Mouse (Mus musculus): Measurements from ENCODE around the gene Idua. TPM values are rescaled to one million over a fixed set of nuclear protein-coding genes. Genes with fewer than 3 reads are reported as not detected.
A peak's percentile ranks its signal among the peaks of the same experiment; 100 is the strongest.

Idua gene
- polyA plus RNA-seq, 1 experiment from 2014 or later, result 4.2 TPM

GRCm38 (mm10) chr5:108655891-108656650 is 4.1 kb upstream of the Idua start:
- H3K9me3 ChIP-seq (replicated peaks), result no peaks in the 10 kb centered on the region
- H3K36me3 ChIP-seq (replicated peaks), result peaks cover 51% of the 10 kb centered on the region
- no peak overlapping the region for H3K4me2 ChIP-seq
- no peak overlapping the region for H3K4me3 ChIP-seq (replicated peaks)
- H3K4me1 ChIP-seq (replicated peaks), result peaks cover 26% of the 10 kb centered on the region
- ATAC-seq (ENCODE audit: insufficient read depth), result no peak
- H3K27ac ChIP-seq (replicated peaks), result no peak overlapping the region
- H3K9ac ChIP-seq, result no peak overlapping the region
- 83% methylated on average over 15 of the region's 15 CpGs for WGBS (ENCODE audit: insufficient replicate concordance)
- H3K27me3 ChIP-seq, result no peaks in the 10 kb centered on the region

- H3K27ac ChIP-seq (replicated peaks), result no peak overlapping the region
- 70% methylated on average over 5 of the region's 5 CpGs for WGBS (ENCODE audit: insufficient replicate concordance)
- no peak overlapping the region for H3K9ac ChIP-seq
- H3K36me3 ChIP-seq (replicated peaks), result peaks cover 47% of the 10 kb centered on the region
- H3K9me3 ChIP-seq (replicated peaks), result no peaks in the 10 kb centered on the region
- no peak overlapping the region for H3K4me2 ChIP-seq
- H3K4me1 ChIP-seq (replicated peaks), result peaks cover 28% of the 10 kb centered on the region
- H3K4me3 ChIP-seq (replicated peaks), result no peak overlapping the region
- no peak for ATAC-seq (ENCODE audit: insufficient read depth)
- H3K27me3 ChIP-seq, result no peaks in the 10 kb centered on the region
Observed at GRCm38 (mm10) chr5:108657406-108657805, 2.7 kb upstream of the Idua start.

GRCm38 (mm10) chr5:108658611-108659010 is 1.5 kb upstream of the Idua start:
- Histone ChIP-seq H3K4me3 (replicated peaks) (no peak overlapping the region), H3K4me1 (replicated peaks) (peaks cover 28% of the 10 kb centered on the region), H3K36me3 (replicated peaks) (peaks cover 35% of the 10 kb centered on the region), H3K9me3 (replicated peaks) (no peaks in the 10 kb centered on the region), H3K4me2 (no peak overlapping the region), H3K27ac (replicated peaks) (no peak overlapping the region), H3K9ac (no peak overlapping the region), H3K27me3 (0 out of 2 replicates have a peak, but pooled peaks cover 4% of the 10 kb centered on the region)
- ATAC-seq (ENCODE audit: insufficient read depth), result no peak
- WGBS (ENCODE audit: insufficient replicate concordance), result 77% methylated on average over 1 of the region's 1 CpGs

GRCm38 (mm10) chr5:108660632-108661268 is 619 bp downstream of the Idua start:
- H3K4me3 ChIP-seq (replicated peaks), result peak overlapping the region; percentile 69
- no peaks in the 10 kb centered on the region for H3K9me3 ChIP-seq (replicated peaks)
- ATAC-seq (ENCODE audit: insufficient read depth), result peak; percentile 99
- peaks cover 28% of the 10 kb centered on the region for H3K4me1 ChIP-seq (replicated peaks)
- peak overlapping the region; percentile 81 for H3K9ac ChIP-seq
- H3K36me3 ChIP-seq (replicated peaks), result peaks cover 13% of the 10 kb centered on the region
- 13% methylated on average over 36 of the region's 36 CpGs for WGBS (ENCODE audit: insufficient replicate concordance)
- peak overlapping the region; percentile 85 for H3K4me2 ChIP-seq
- H3K27me3 ChIP-seq, result peaks cover 15% of the 10 kb centered on the region
- peak overlapping the region; percentile 70 for H3K27ac ChIP-seq (replicated peaks)

- Histone ChIP-seq H3K4me1 (replicated peaks) (peaks cover 28% of the 10 kb centered on the region), H3K9me3 (replicated peaks) (no peaks in the 10 kb centered on the region), H3K4me3 (replicated peaks) (no peak overlapping the region), H3K36me3 (replicated peaks) (0 out of 2 replicates have a peak, but pooled peaks cover 2% of the 10 kb centered on the region), H3K27me3 (peaks cover 15% of the 10 kb centered on the region), H3K9ac (no peak overlapping the region), H3K27ac (replicated peaks) (no peak overlapping the region), H3K4me2 (no peak overlapping the region)
- ATAC-seq (ENCODE audit: insufficient read depth), result no peak
- 62% methylated on average over 4 of the region's 4 CpGs for WGBS (ENCODE audit: insufficient replicate concordance)
Observed at GRCm38 (mm10) chr5:108662772-108663171, 2.6 kb downstream of the Idua start.

- WGBS (ENCODE audit: insufficient replicate concordance), result 26% methylated on average over 3 of the region's 3 CpGs
- ATAC-seq (ENCODE audit: insufficient read depth), result no peak
- H3K36me3 ChIP-seq (replicated peaks), result no peaks in the 10 kb centered on the region
Observed at GRCm38 (mm10) chr5:108665066-108665465, 4.9 kb downstream of the Idua start.

GRCm38 (mm10) chr5:108667370-108667769 is 7.2 kb downstream of the Idua start:
- H3K4me2 ChIP-seq, result no peak overlapping the region
- H3K27me3 ChIP-seq, result peaks cover 15% of the 10 kb centered on the region
- 65% methylated on average over 2 of the region's 2 CpGs for WGBS (ENCODE audit: insufficient replicate concordance)
- peaks cover 20% of the 10 kb centered on the region for H3K36me3 ChIP-seq (replicated peaks)
- H3K4me1 ChIP-seq (replicated peaks), result peaks cover 43% of the 10 kb centered on the region
- no peaks in the 10 kb centered on the region for H3K9me3 ChIP-seq (replicated peaks)
- H3K4me3 ChIP-seq (replicated peaks), result no peak overlapping the region
- H3K9ac ChIP-seq, result no peak overlapping the region
- no peak for ATAC-seq (ENCODE audit: insufficient read depth)
- no peak overlapping the region for H3K27ac ChIP-seq (replicated peaks)

More at GRCm38 (mm10) chr5:108665066-108665465, 4.9 kb downstream of the Idua start:
- Histone ChIP-seq H3K9ac (no peak overlapping the region), H3K4me1 (replicated peaks) (peaks cover 30% of the 10 kb centered on the region), H3K9me3 (replicated peaks) (no peaks in the 10 kb centered on the region), H3K4me3 (replicated peaks) (no peak overlapping the region), H3K4me2 (no peak overlapping the region), H3K27ac (replicated peaks) (no peak overlapping the region), H3K27me3 (peaks cover 15% of the 10 kb centered on the region)

- H3K27me3 ChIP-seq, result peaks cover 10% of the 10 kb centered on the region
- H3K4me3 ChIP-seq (replicated peaks), result peak overlapping the region; percentile 68
- peak overlapping the region; percentile 88 for H3K4me2 ChIP-seq
- no peak for ATAC-seq (ENCODE audit: insufficient read depth)
- no peaks in the 10 kb centered on the region for H3K9me3 ChIP-seq (replicated peaks)
- H3K36me3 ChIP-seq (replicated peaks), result peaks cover 31% of the 10 kb centered on the region
- H3K4me1 ChIP-seq (replicated peaks), result peaks cover 54% of the 10 kb centered on the region
- peak overlapping the region; percentile 74 for H3K9ac ChIP-seq
- WGBS (ENCODE audit: insufficient replicate concordance), result 10% methylated on average over 3 of the region's 3 CpGs
- H3K27ac ChIP-seq (replicated peaks), result peak overlapping the region; percentile 90
Observed at GRCm38 (mm10) chr5:108668387-108668932, 8.3 kb downstream of the Idua start.

- peaks cover 35% of the 10 kb centered on the region for H3K36me3 ChIP-seq (replicated peaks)
- peak within 1 kb of the TSS; percentile 90 for H3K27ac ChIP-seq (replicated peaks)
- H3K4me3 ChIP-seq (replicated peaks), result peak within 1 kb of the TSS; percentile 68
- ATAC-seq (ENCODE audit: insufficient read depth), result peak; percentile 78
- peaks cover 8% of the 10 kb centered on the region for H3K27me3 ChIP-seq
- H3K4me2 ChIP-seq, result peak within 1 kb of the TSS; percentile 88
- WGBS (ENCODE audit: insufficient replicate concordance), result 4% methylated on average over 43 of the region's 43 CpGs
- H3K9ac ChIP-seq, result peak within 1 kb of the TSS; percentile 74
- H3K9me3 ChIP-seq (replicated peaks), result no peaks in the 10 kb centered on the region
- H3K4me1 ChIP-seq (replicated peaks), result peaks cover 61% of the 10 kb centered on the region
Observed at GRCm38 (mm10) chr5:108668977-108669936, 9.1 kb downstream of the Idua start, which contains the start of gene Dgkq. TSS of gene Dgkq (minus strand) at chr5:108669672.

- H3K27ac ChIP-seq (replicated peaks), result peak overlapping the region; percentile 90
- H3K9me3 ChIP-seq (replicated peaks), result no peaks in the 10 kb centered on the region
- peak overlapping the region; percentile 68 for H3K4me3 ChIP-seq (replicated peaks)
- H3K4me2 ChIP-seq, result peak overlapping the region; percentile 88
- peaks cover 2% of the 10 kb centered on the region; the same call in 1 of the 2 replicates for H3K27me3 ChIP-seq
- H3K36me3 ChIP-seq (replicated peaks), result peaks cover 35% of the 10 kb centered on the region
- H3K4me1 ChIP-seq (replicated peaks), result peaks cover 68% of the 10 kb centered on the region
- peak overlapping the region; percentile 74; the same call in 1 of the 2 replicates for H3K9ac ChIP-seq
- ATAC-seq (ENCODE audit: insufficient read depth), result no peak
- WGBS (ENCODE audit: insufficient replicate concordance), result 62% methylated on average over 9 of the region's 9 CpGs
Observed at GRCm38 (mm10) chr5:108669986-108670385, 9.9 kb downstream of the Idua start.

Measured in liver, embryonic 15.5 days (tissue).